Comparison of ENCODE assay signal across 29 mouse cellular contexts in the genomic region with DNA sequence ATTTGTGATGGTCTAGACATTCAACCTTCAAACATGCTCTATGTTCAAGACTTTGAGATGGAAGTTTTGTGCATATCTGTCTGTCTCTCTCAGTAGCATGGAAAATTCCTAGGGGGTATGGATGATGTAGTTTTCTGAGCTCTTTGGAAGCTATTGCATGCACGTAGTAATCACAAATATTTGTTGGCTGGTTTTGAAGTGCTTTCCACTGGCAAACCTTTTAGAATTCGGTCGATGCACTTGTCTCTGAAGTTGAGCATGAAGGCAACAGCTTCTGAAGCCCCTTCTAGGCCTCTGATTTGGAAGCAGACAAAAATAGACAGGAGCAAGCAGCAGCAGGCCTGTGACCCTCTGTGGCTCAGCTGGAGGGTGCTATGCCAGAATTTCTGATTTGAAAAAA. TPM values are rescaled to one million over a fixed set of nuclear protein-coding genes. Genes with fewer than 3 reads are reported as not detected.
DNase-seq lines count a peak whose midpoint lies in the region; ATAC-seq and TF ChIP-seq lines count a peak whose summit lies in the region.
"Had no signal": no experiment of that assay in that cellular context is flagged by ENCODE, and none has a peak within 500 bp of the region (broad histone marks: within the 10 kb centered on the region; RNA-seq: fewer than 3 reads in every experiment).

No protein-coding gene starts in this region.

- no peak for DNase-seq in heart, adult 2 months
- no peak for DNase-seq in heart, adult 8-10 months (ENCODE audit: low spot score)
- DNase-seq in heart, postnatal 0 days (ENCODE audit: low spot score), result peak; percentile 37
- DNase-seq in heart, postnatal 36 days, result no peak
- DNase-seq in lung, postnatal 36 days, result no peak
- DNase-seq: adrenal gland, postnatal 10 days; adrenal gland, postnatal 36 days; B cell, adult 2 months; cerebellum, adult 11 months; cerebellum, adult 2 months; cerebellum, adult 9-11 months; cerebellum, postnatal 25 days; forebrain, postnatal 0 days; gastrocnemius, adult 2 months; gastrocnemius, postnatal 14 days; kidney, adult 18-20 months had no signal

- H3K4me1 ChIP-seq in heart, embryonic 11.5 days (ENCODE audit: control insufficient read depth, insufficient read depth, low read length), result peaks cover 8% of the 10 kb centered on the region; the same call in 1 of the 2 replicates
- no peaks in the 10 kb centered on the region; the same call in 1 of the 2 replicates for H3K4me1 ChIP-seq in heart, adult 2 months (ENCODE audit: control insufficient read depth, insufficient read depth, low read length)
- peaks cover 11 to 21% of the 10 kb centered on the region in 2 experiments for H3K4me1 ChIP-seq in heart, embryonic 14.5 days (ENCODE audit: control insufficient read depth in 2 of 2, insufficient read depth in 2 of 2, low read length in 2 of 2)
- peaks cover 10% of the 10 kb centered on the region; the same call in 1 of the 2 replicates for H3K4me1 ChIP-seq in heart, postnatal 0 days (ENCODE audit: control insufficient read depth, insufficient read depth)
- H3K4me1 ChIP-seq in lung, embryonic 16.5 days (replicated peaks; ENCODE audit: control insufficient read depth, insufficient read depth, low read length), result peaks cover 9% of the 10 kb centered on the region; the same call in 1 of the 2 replicates
- H3K4me1 ChIP-seq: embryonic facial prominence, embryonic 12.5 days; embryonic facial prominence, embryonic 15.5 days had no signal

- H3K9ac ChIP-seq in heart, embryonic 11.5 days (ENCODE audit: low read depth, low read length), result no peak overlapping the region
- H3K9ac ChIP-seq in heart, adult 2 months (ENCODE audit: low read depth, low read length), result no peak overlapping the region
- no peak overlapping the region for H3K9ac ChIP-seq in heart, embryonic 14.5 days (ENCODE audit: low read length)
- H3K9ac ChIP-seq in heart, postnatal 0 days (replicated peaks; ENCODE audit: low read depth, low read length), result no peak overlapping the region
- H3K9ac ChIP-seq in lung, embryonic 16.5 days (ENCODE audit: low read length), result no peak overlapping the region
- H3K9ac ChIP-seq: embryonic facial prominence, embryonic 12.5 days; embryonic facial prominence, embryonic 15.5 days; forebrain, postnatal 0 days; hindbrain, embryonic 14.5 days had no signal

- no peak for ATAC-seq in heart, embryonic 11.5 days (replicated peaks; ENCODE audit: insufficient number of reproducible peaks, low FRiP score, low TSS enrichment)
- ATAC-seq in heart, embryonic 14.5 days (ENCODE audit: insufficient number of reproducible peaks, insufficient read depth, low FRiP score, low read depth), result no peak
- peak; percentile 30; the same call in 1 of the 2 replicates for ATAC-seq in heart, postnatal 0 days (ENCODE audit: insufficient read depth, low read depth)
- ATAC-seq in lung, embryonic 16.5 days (ENCODE audit: low read depth), result no peak
- ATAC-seq: forebrain, embryonic 14.5 days; forebrain, postnatal 0 days; hindbrain, postnatal 0 days; inflammation-experienced regulatory T-cells, adult 6 months; intestine, embryonic 16.5 days; Patski had no signal

- no peaks in the 10 kb centered on the region for H3K36me3 ChIP-seq in heart, embryonic 11.5 days (ENCODE audit: control insufficient read depth, insufficient read depth, low read length)
- H3K36me3 ChIP-seq in heart, adult 2 months (ENCODE audit: control insufficient read depth, insufficient read depth, low read length), result no peaks in the 10 kb centered on the region
- H3K36me3 ChIP-seq in heart, embryonic 14.5 days (ENCODE audit: control insufficient read depth, insufficient read depth, low read length), result no peaks in the 10 kb centered on the region
- no peaks in the 10 kb centered on the region for H3K36me3 ChIP-seq in heart, postnatal 0 days (replicated peaks; ENCODE audit: control insufficient read depth, insufficient read depth, low read length)
- no peaks in the 10 kb centered on the region for H3K36me3 ChIP-seq in lung, embryonic 16.5 days (ENCODE audit: control insufficient read depth, insufficient read depth, low read length)
- H3K36me3 ChIP-seq: embryonic facial prominence, embryonic 12.5 days; embryonic facial prominence, embryonic 15.5 days; G1E had no signal

- no peaks in the 10 kb centered on the region for H3K27me3 ChIP-seq in heart, embryonic 11.5 days (ENCODE audit: control insufficient read depth, insufficient read depth, low read length)
- no peaks in the 10 kb centered on the region for H3K27me3 ChIP-seq in heart, adult 2 months (ENCODE audit: control insufficient read depth, insufficient read depth, low read length)
- no peaks in the 10 kb centered on the region for H3K27me3 ChIP-seq in heart, embryonic 14.5 days (ENCODE audit: control insufficient read depth, insufficient read depth, low read length)
- H3K27me3 ChIP-seq in heart, postnatal 0 days (ENCODE audit: control insufficient read depth, insufficient read depth, low read length), result no peaks in the 10 kb centered on the region
- no peaks in the 10 kb centered on the region for H3K27me3 ChIP-seq in lung, embryonic 16.5 days (ENCODE audit: control insufficient read depth, insufficient read depth, low read depth, low read length)
- H3K27me3 ChIP-seq: CH12.LX; embryonic facial prominence, embryonic 12.5 days; embryonic facial prominence, embryonic 15.5 days; Patski had no signal

- H3K4me2 ChIP-seq in heart, embryonic 11.5 days, result no peak overlapping the region
- H3K4me2 ChIP-seq in heart, embryonic 14.5 days (ENCODE audit: low read length), result 0 out of 2 replicates have a peak overlapping the region, but pooled peaks have one; percentile 11
- H3K4me2 ChIP-seq in heart, postnatal 0 days (ENCODE audit: low read depth, low read length), result no peak overlapping the region
- no peak overlapping the region for H3K4me2 ChIP-seq in lung, embryonic 16.5 days (ENCODE audit: low read depth, low read length)
- H3K4me2 ChIP-seq: embryonic facial prominence, embryonic 12.5 days; embryonic facial prominence, embryonic 15.5 days; hindbrain, embryonic 14.5 days had no signal

- intact Hi-C loops in heart, adult 2 months (cut with DNase I), result no loop called here
- intact Hi-C loops in heart, postnatal 36 days (cut with DNase I), result no loop called here

- TF ChIP-seq POLR2A in heart, adult 2 months (IDR thresholded peaks at IDR 0.05; ENCODE audit: insufficient read depth, low read depth, low read length), result no peak

- peak overlapping the region; percentile 29; the same call in 1 of the 2 replicates for H3K27ac ChIP-seq in heart, embryonic 11.5 days (ENCODE audit: low read depth, low read length)
- H3K27ac ChIP-seq in heart, adult 2 months, result no peak overlapping the region
- H3K27ac ChIP-seq in heart, embryonic 14.5 days (replicated peaks in 1 of 2; ENCODE audit: control insufficient read depth in 1 of 2, insufficient read depth in 1 of 2, low read depth in 2 of 2, low read length in 2 of 2), result peak overlapping the region; percentile 62 to 77
- peak overlapping the region; percentile 70 for H3K27ac ChIP-seq in heart, postnatal 0 days (ENCODE audit: low read depth)
- H3K27ac ChIP-seq in lung, embryonic 16.5 days (ENCODE audit: low read length), result peak overlapping the region; percentile 13; the same call in 1 of the 2 replicates
- H3K27ac ChIP-seq: embryonic facial prominence, embryonic 12.5 days; embryonic facial prominence, embryonic 15.5 days; gastrocnemius, adult 2 months; hindbrain, embryonic 14.5 days; hindbrain, postnatal 0 days had no signal

- TF ChIP-seq EP300 in heart, adult 2 months (IDR thresholded peaks at IDR 0.05; ENCODE audit: insufficient read depth, low read depth, low read length), result no peak
- no peak for TF ChIP-seq EP300 in heart, postnatal 0 days (IDR thresholded peaks at IDR 0.05; ENCODE audit: low read depth)

- no peak for TF ChIP-seq CTCF in heart, adult 2 months (IDR thresholded peaks at IDR 0.05)
- no peak for TF ChIP-seq CTCF in heart, postnatal 0 days (IDR thresholded peaks at IDR 0.05; ENCODE audit: low read depth)

- H3K9me3 ChIP-seq in heart, embryonic 11.5 days (replicated peaks; ENCODE audit: control insufficient read depth, low read length), result no peaks in the 10 kb centered on the region
- H3K9me3 ChIP-seq in heart, embryonic 14.5 days (ENCODE audit: control insufficient read depth, low read length), result no peaks in the 10 kb centered on the region
- no peaks in the 10 kb centered on the region for H3K9me3 ChIP-seq in heart, postnatal 0 days (replicated peaks; ENCODE audit: control insufficient read depth, low read length)
- no peaks in the 10 kb centered on the region for H3K9me3 ChIP-seq in lung, embryonic 16.5 days (ENCODE audit: control insufficient read depth, low read length)
- H3K9me3 ChIP-seq: embryonic facial prominence, embryonic 12.5 days; embryonic facial prominence, embryonic 15.5 days; G1E had no signal

- H3K4me3 ChIP-seq in heart, embryonic 11.5 days (ENCODE audit: low read depth, low read length), result no peak overlapping the region
- no peak overlapping the region for H3K4me3 ChIP-seq in heart, adult 2 months
- H3K4me3 ChIP-seq in heart, embryonic 14.5 days (ENCODE audit: control insufficient read depth in 1 of 2, insufficient read depth in 1 of 2, low read depth in 1 of 2, low read length in 2 of 2), result no peak overlapping the region
- H3K4me3 ChIP-seq in heart, postnatal 0 days (ENCODE audit: low read depth, low read length), result no peak overlapping the region
- H3K4me3 ChIP-seq in lung, embryonic 16.5 days (ENCODE audit: low read length), result no peak overlapping the region
- H3K4me3 ChIP-seq: embryonic facial prominence, embryonic 12.5 days; embryonic facial prominence, embryonic 15.5 days; gastrocnemius, adult 2 months had no signal

- H3K79me2 ChIP-seq in heart, adult 2 months (replicated peaks; ENCODE audit: control insufficient read depth, insufficient read depth, low read length), result no peaks in the 10 kb centered on the region

- WGBS in heart, embryonic 11.5 days (ENCODE audit: insufficient replicate concordance), result 54% methylated on average over 3 of the region's 3 CpGs
- WGBS in heart, adult 2 months, result 51% methylated on average over 3 of the region's 3 CpGs
- 33% methylated on average over 3 of the region's 3 CpGs for WGBS in heart, embryonic 14.5 days
- WGBS in heart, postnatal 0 days, result 25% methylated on average over 3 of the region's 3 CpGs
- WGBS in lung, embryonic 16.5 days, result 48% methylated on average over 3 of the region's 3 CpGs

RNA-seq across cellular contexts. Expression of gene Nrp1, which starts 18.9 kb away (rescaled TPM):
- polyA plus RNA-seq in heart, embryonic 11.5 days (2014; fragmentation: Nextera tagmentation; extraction: Ambion mirVana), result 93.7 and 110 TPM in 2 replicates
- 100 to 1,000 TPM; 115 TPM for total RNA-seq in heart, adult 2 months (2021)
- polyA plus RNA-seq in heart, adult 2 months (2012; rRNA removed), result 64.5 and 101 TPM in 2 replicates
- polyA plus RNA-seq in heart, embryonic 14.5 days (2014; fragmentation: Nextera tagmentation; extraction: Ambion mirVana), result 126 and 127 TPM in 2 replicates
- total RNA-seq in heart, adult 8-10 months (2022), result 100 to 1,000 TPM in 2 of 4 experiments, 10 to 100 TPM in 2; 92.6 to 130 (median 102) TPM
- total RNA-seq in heart, postnatal 0 days (2014; rRNA removed; ENCODE audit: low replicate concordance), result 122 and 126 TPM in 2 replicates
- 90.5 TPM in 2 replicates for polyA plus RNA-seq in heart, postnatal 0 days (2015; fragmentation: Nextera tagmentation; extraction: Ambion mirVana)
- total RNA-seq in heart, postnatal 36 days (2021), result 100 to 1,000 TPM; 100 to 116 TPM
- polyA plus RNA-seq in lung, embryonic 16.5 days (2015; fragmentation: Nextera tagmentation; extraction: Ambion mirVana), result 144 and 149 TPM in 2 replicates
- polyA plus RNA-seq: G1E had no signal
